Mouse (Mus musculus) liver, postnatal 0 days (tissue): ENCODE data around the gene Pym1. TPM values are rescaled to one million over a fixed set of nuclear protein-coding genes. Genes with fewer than 3 reads are reported as not detected.
A peak's percentile ranks its signal among the peaks of the same experiment; 100 is the strongest.

ENCODE experiments used
- ATAC-seq: fragments of 200-750 bp; cut with Nextera tagmentation; 2 replicates; pipeline ENCODE4 v1.8.0; 2017; ENCODE audit warnings: mild to moderate bottlenecking, moderate library complexity
- DNase-seq: peaks from one replicate; pipeline ENCODE4 v3.0.0-alpha.2; 2016
- H3K27ac ChIP-seq: fragments of 300-500 bp; sonication (generic); 2 replicates; pipeline ENCODE4 v1.5.1; 2014; ENCODE audit warnings: antibody characterized with exemption, moderate library complexity, mild to moderate bottlenecking, low read depth
- H3K27me3 ChIP-seq: fragments of 300-500 bp; sonication (generic); 2 replicates; pipeline ENCODE4 v1.6.1; 2014; ENCODE audit warnings: low read length, control low read depth, mixed read lengths; ENCODE audit not compliant: insufficient read depth
- H3K36me3 ChIP-seq: fragments of 300-500 bp; sonication (generic); replicated peaks from 2 replicates; pipeline ENCODE4 v1.6.1; 2014; ENCODE audit warnings: mild to moderate bottlenecking, control low read depth, low read length, moderate library complexity, mixed read lengths; ENCODE audit not compliant: insufficient read depth
- H3K4me1 ChIP-seq: fragments of 300-500 bp; sonication (generic); 2 replicates; pipeline ENCODE4 v1.6.1; 2014; ENCODE audit warnings: antibody characterized with exemption, mild to moderate bottlenecking, control low read depth; ENCODE audit not compliant: insufficient read depth
- H3K4me2 ChIP-seq: fragments of 300-500 bp; sonication (generic); 2 replicates; pipeline ENCODE4 v1.6.1; 2014; ENCODE audit warnings: low read depth, mild to moderate bottlenecking, low read length, moderate library complexity, mixed read lengths
- H3K4me3 ChIP-seq: fragments of 300-500 bp; sonication (generic); 2 replicates; pipeline ENCODE4 v1.5.1; 2014; ENCODE audit warnings: low read depth, low read length
- H3K9ac ChIP-seq: fragments of 300-500 bp; sonication (generic); replicated peaks from 2 replicates; pipeline ENCODE4 v1.6.1; 2014; ENCODE audit warnings: mild to moderate bottlenecking, moderate library complexity
- H3K9me3 ChIP-seq: fragments of 300-500 bp; sonication (generic); 2 replicates; pipeline ENCODE4 v1.6.1; 2016; ENCODE audit warnings: mild to moderate bottlenecking, control low read depth, low read length, mixed read lengths
- CTCF ChIP-seq: sonication (generic); IDR thresholded peaks from 2 replicates; pipeline ENCODE4 v1.5.1; 2016; ENCODE audit warnings: antibody characterized with exemption, low read depth
- EP300 ChIP-seq: IDR thresholded peaks from 2 replicates; pipeline ENCODE4 v1.6.1; 2016; ENCODE audit warnings: antibody characterized with exemption, low read depth, mild to moderate bottlenecking
- whole genome bisulfite sequencing: fragments of 180-500 bp; shearing (Covaris S2); extraction: QIAGEN DNeasy Blood & Tissue Kit; methylation state at CpG from one replicate; pipeline ENCODE4 v1.1.7; 2014; ENCODE audit not compliant: insufficient replicate concordance; 5-methylcytosine and 5-hydroxymethylcytosine counted together
- polyA plus RNA-seq: library from polyadenylated mRNA; unstranded; fragments of >200 nt; fragmentation: Nextera tagmentation; extraction: Ambion mirVana; gene quantifications from 2 replicates; pipeline ENCODE4 v1.2.1, GENCODE M21; 2015

The Pym1 gene
- polyA plus RNA-seq, 1 experiment from 2014 or later = 14.9 TPM

GRCm38 (mm10) chr10:128802956-128803355, 55.3 kb downstream of the Pym1 start:
- no peaks in the 10 kb centered on the region for H3K9me3 ChIP-seq
- 0 out of 2 replicates have a peak overlapping the region, but pooled peaks have one; percentile 3 for H3K9ac ChIP-seq
- 64% methylated on average over 4 of the region's 4 CpGs for WGBS
- peak overlapping the region; percentile 100 for H3K4me2 ChIP-seq
- H3K4me1 ChIP-seq = peaks cover 27% of the 10 kb centered on the region
- no peak for ATAC-seq
- H3K36me3 ChIP-seq = 0 out of 2 replicates have a peak, but pooled peaks cover 9% of the 10 kb centered on the region
- TF ChIP-seq CTCF (no peak), EP300 (no peak)
- H3K27me3 ChIP-seq = no peaks in the 10 kb centered on the region
- DNase-seq = no peak
- 0 out of 2 replicates have a peak overlapping the region, but pooled peaks have one; percentile 95 for H3K4me3 ChIP-seq
- H3K27ac ChIP-seq = no peak overlapping the region; the same call in 1 of the 2 replicates

DNA sequence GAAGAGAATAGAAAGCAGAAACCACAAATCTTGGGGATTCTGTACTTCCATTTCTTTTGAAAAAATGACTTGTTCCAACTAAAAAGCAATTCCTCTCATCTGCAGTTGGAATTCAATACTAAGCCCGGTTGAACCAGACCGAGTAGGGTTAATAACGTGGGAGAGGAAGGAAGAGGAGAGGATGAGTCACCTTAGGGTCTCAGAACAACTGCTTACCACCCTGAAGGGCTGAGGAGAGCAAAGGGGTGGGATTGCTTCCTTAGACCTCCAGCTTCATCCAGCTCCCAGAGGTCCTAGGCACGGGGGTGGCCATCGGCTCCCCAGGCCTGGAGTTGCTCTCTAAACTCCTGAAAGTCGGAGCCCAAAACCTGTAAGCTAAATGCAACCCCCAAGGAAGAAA, 55.7 kb downstream of the Pym1 start:
- DNase-seq (no peak), ATAC-seq (no peak)
- peak overlapping the region; percentile 95 for H3K4me3 ChIP-seq
- WGBS = 14% methylated on average over 6 of the region's 6 CpGs
- H3K9me3 ChIP-seq = no peaks in the 10 kb centered on the region
- no peak for TF ChIP-seq CTCF
- TF ChIP-seq EP300 = no peak
- 0 out of 2 replicates have a peak, but pooled peaks cover 9% of the 10 kb centered on the region for H3K36me3 ChIP-seq
- H3K4me1 ChIP-seq = peaks cover 27% of the 10 kb centered on the region
- no peaks in the 10 kb centered on the region for H3K27me3 ChIP-seq
- H3K4me2 ChIP-seq = peak overlapping the region; percentile 100
- peak overlapping the region; percentile 98 for H3K27ac ChIP-seq
- H3K9ac ChIP-seq = peak overlapping the region; percentile 91

- WGBS = 2% methylated on average over 14 of the region's 14 CpGs
- ATAC-seq = no peak
- H3K4me1 ChIP-seq = peaks cover 30% of the 10 kb centered on the region
Measured at GRCm38 (mm10) chr10:128803771-128804270, 56.1 kb downstream of the Pym1 start, which contains the start of gene Dnajc14. Dnajc14 (plus strand) TSS chr10:128804062.

GRCm38 (mm10) chr10:128804271-128805091, 56.8 kb downstream of the Pym1 start, which contains the start of gene Tmem198b:
Tmem198b (minus strand) TSS chr10:128804370.
- peak; percentile 47 for ATAC-seq

More at GRCm38 (mm10) chr10:128803771-128804270, 56.1 kb downstream of the Pym1 start, which contains the start of gene Dnajc14:
- peak within 1 kb of the TSS; percentile 98 for H3K27ac ChIP-seq
- no peak for TF ChIP-seq EP300
- no peak for TF ChIP-seq CTCF
- peak within 1 kb of the TSS; percentile 91 for H3K9ac ChIP-seq
- no peaks in the 10 kb centered on the region for H3K27me3 ChIP-seq
- no peaks in the 10 kb centered on the region for H3K9me3 ChIP-seq
- H3K4me2 ChIP-seq = peak within 1 kb of the TSS; percentile 100
- peaks cover 6% of the 10 kb centered on the region; the same call in 1 of the 2 replicates for H3K36me3 ChIP-seq
- peak within 1 kb of the TSS; percentile 95 for H3K4me3 ChIP-seq
- DNase-seq = peak; percentile 33

DNA sequence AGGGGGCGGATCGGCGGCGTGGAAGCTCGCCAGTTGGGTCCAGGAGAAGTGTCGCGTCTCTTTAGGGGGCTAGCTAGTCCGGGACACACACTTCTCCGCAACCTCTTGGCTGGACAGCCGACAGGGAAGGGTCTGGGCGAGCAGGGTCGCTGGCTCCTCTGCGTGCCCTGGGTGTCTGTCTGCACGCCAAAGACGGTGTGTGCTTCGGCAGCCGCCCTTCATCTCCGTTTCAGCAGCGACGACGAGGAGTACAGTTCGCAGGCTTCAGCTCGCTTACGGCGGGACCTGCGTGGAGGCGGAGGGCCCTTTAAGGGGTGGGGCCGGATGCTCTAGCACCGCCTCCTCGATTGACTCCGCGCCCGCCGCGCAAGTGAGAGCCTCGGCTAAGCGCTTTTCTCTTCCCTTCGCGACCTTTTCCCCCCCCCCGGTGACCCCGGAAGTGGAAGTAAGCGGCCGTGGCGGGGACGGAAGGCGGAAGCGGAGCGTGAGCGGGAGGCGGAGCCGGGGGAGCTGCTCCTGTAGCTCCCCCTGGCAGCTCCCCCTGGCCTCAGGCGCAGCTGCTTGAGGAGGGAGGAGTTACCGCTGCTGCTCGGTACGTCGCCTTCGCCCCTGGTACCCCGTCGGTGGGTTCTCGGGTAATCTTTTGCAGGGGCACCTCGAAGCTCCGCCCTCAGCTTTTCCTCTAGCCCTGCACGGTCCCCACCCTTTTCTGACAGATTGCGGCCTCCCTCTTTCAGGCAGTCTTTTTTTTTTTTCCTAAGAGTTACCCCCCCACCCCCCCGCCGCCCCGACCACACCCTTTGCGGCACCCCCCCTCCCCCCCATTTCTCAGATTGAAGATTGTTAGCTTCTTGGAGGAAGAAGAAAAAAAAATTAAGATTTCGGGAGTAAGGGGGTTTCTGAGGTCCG, 57.7 kb downstream of the Pym1 start:
- no peaks in the 10 kb centered on the region for H3K9me3 ChIP-seq
- peak overlapping the region; percentile 100 for H3K4me2 ChIP-seq
- H3K9ac ChIP-seq = peak overlapping the region; percentile 91
- ATAC-seq (peak; percentile 96), DNase-seq (peak; percentile 99)
- under 1% methylated on average over 70 of the region's 70 CpGs for WGBS
- peak; percentile 51; the same call in 1 of the 2 replicates for TF ChIP-seq EP300
- peak; percentile 55 for TF ChIP-seq CTCF
- peak overlapping the region; percentile 95 for H3K4me3 ChIP-seq
- H3K27ac ChIP-seq = peak overlapping the region; percentile 98
- H3K36me3 ChIP-seq = peaks cover 10% of the 10 kb centered on the region
- H3K4me1 ChIP-seq = peaks cover 31% of the 10 kb centered on the region
- H3K27me3 ChIP-seq = no peaks in the 10 kb centered on the region

More at GRCm38 (mm10) chr10:128804271-128805091, 56.8 kb downstream of the Pym1 start, which contains the start of gene Tmem198b:
- peak; percentile 67 for DNase-seq
- Histone ChIP-seq H3K27me3 (no peaks in the 10 kb centered on the region), H3K4me1 (peaks cover 31% of the 10 kb centered on the region), H3K4me3 (peak within 1 kb of the TSS; percentile 95), H3K27ac (peak within 1 kb of the TSS; percentile 98), H3K9me3 (no peaks in the 10 kb centered on the region), H3K9ac (peak within 1 kb of the TSS; percentile 91), H3K36me3 (peaks cover 8% of the 10 kb centered on the region), H3K4me2 (peak within 1 kb of the TSS; percentile 100)
- under 1% methylated on average over 27 of the region's 28 CpGs for WGBS
- TF ChIP-seq EP300 = no peak
- no peak for TF ChIP-seq CTCF
